9 mouse cellular contexts compared by ENCODE assay signal in genomic region chr14:121617645-121618390, GRCm38 (mm10).
A peak's percentile ranks its signal among the peaks of the same experiment; 100 is the strongest.
DNase-seq lines count a peak whose midpoint lies in the region; ATAC-seq and TF ChIP-seq lines count a peak whose summit lies in the region.
"Had no signal": no experiment of that assay in that cellular context is flagged by ENCODE, and none has a peak within 500 bp of the region (broad histone marks: within the 10 kb centered on the region; RNA-seq: fewer than 3 reads in every experiment).

No protein-coding gene starts in this region.

- no peak for TF ChIP-seq POLR2A in brain, embryonic 14.5 days (IDR thresholded peaks at IDR 0.05; ENCODE audit: borderline replicate concordance, extremely low read depth, insufficient read depth, insufficient read length, poor library complexity, severe bottlenecking)

- intact Hi-C loops in left cerebral cortex, adult 2 months (cut with DNase I), result no loop called here

- H3K9ac ChIP-seq in kidney, embryonic 15.5 days, result no peak overlapping the region

- H3K4me3 ChIP-seq in left cerebral cortex, adult 2 months, result no peak overlapping the region
- H3K4me3 ChIP-seq in kidney, embryonic 15.5 days (replicated peaks), result no peak overlapping the region
- H3K4me3 ChIP-seq: myocyte had no signal

- no peaks in the 10 kb centered on the region for H3K4me1 ChIP-seq in kidney, embryonic 15.5 days

- peaks cover 33% of the 10 kb centered on the region for H3K36me3 ChIP-seq in kidney, embryonic 15.5 days

- no peak overlapping the region for H3K27ac ChIP-seq in left cerebral cortex, adult 2 months
- H3K27ac ChIP-seq in kidney, embryonic 15.5 days, result no peak overlapping the region

- H3K27me3 ChIP-seq in kidney, embryonic 15.5 days, result no peaks in the 10 kb centered on the region

- 91% methylated on average over 4 of the region's 4 CpGs for WGBS in kidney, embryonic 15.5 days

- ATAC-seq in kidney, embryonic 15.5 days (replicated peaks; ENCODE audit: low FRiP score), result no peak
- ATAC-seq in activated CD4-positive, CD25-positive, alpha-beta regulatory T cell, adult 4 months, result no peak

- no peaks in the 10 kb centered on the region for H3K9me3 ChIP-seq in kidney, embryonic 15.5 days (replicated peaks)

- DNase-seq in adrenal gland, postnatal 25 days, result peak; percentile 36
- peak; percentile 88 for DNase-seq in brain, embryonic 14.5 days (ENCODE audit: low read depth)
- DNase-seq in frontal cortex, adult 2 months (ENCODE audit: extremely low spot score in 1 of 2, low spot score in 1 of 2), result peak; percentile 77 to 90
- DNase-seq in left cerebral cortex, adult 2 months (ENCODE audit: extremely low spot score in 1 of 2, low spot score in 2 of 2), result peak; percentile 75 to 79
- DNase-seq in kidney, adult 18-20 months, result no peak
- no peak for DNase-seq in embryo, embryonic 10.5 days (ENCODE audit: low spot score)

- no peak overlapping the region for H3K4me2 ChIP-seq in kidney, embryonic 15.5 days

- TF ChIP-seq CTCF in brain, embryonic 14.5 days (IDR thresholded peaks at IDR 0.05; ENCODE audit: borderline replicate concordance, extremely low read depth, insufficient read depth, insufficient read length), result no peak
- no peak for TF ChIP-seq CTCF in left cerebral cortex, adult 2 months (IDR thresholded peaks at IDR 0.05)

Comparison
In these comparisons a context has a peak if more than half of its experiments do, and no peak if none do; other contexts are left out.
1. DNase-seq: peak in adrenal gland, postnatal 25 days (single experiment), brain, embryonic 14.5 days (single experiment), frontal cortex, adult 2 months (2 of 2) and left cerebral cortex, adult 2 months (2 of 2); none in kidney, adult 18-20 months (single experiment) and embryo, embryonic 10.5 days (single experiment).